Mouse (Mus musculus) kidney, postnatal 0 days (tissue): ENCODE data around the gene Lrrc46. TPM values are rescaled to one million over a fixed set of nuclear protein-coding genes. Genes with fewer than 3 reads are reported as not detected.

Experiments used
- ATAC-seq: fragments of 200-750 bp; cut with Nextera tagmentation; replicated peaks from 2 replicates; pipeline ENCODE4 v1.8.0; 2017; ENCODE audit warnings: low read depth, moderate number of reproducible peaks, moderate TSS enrichment, moderate library complexity; ENCODE audit not compliant: low FRiP score
- DNase-seq: peaks from one replicate; pipeline ENCODE4 v3.0.0-alpha.2; 2016; ENCODE audit warnings: low spot score
- H3K27ac ChIP-seq: fragments of 300-500 bp; sonication (generic); 2 replicates; pipeline ENCODE4 v1.5.1; 2014; ENCODE audit warnings: mild to moderate bottlenecking
- H3K27me3 ChIP-seq: fragments of 300-500 bp; sonication (generic); 2 replicates; pipeline ENCODE4 v1.6.1; 2014; ENCODE audit warnings: low read length, mixed read lengths; ENCODE audit not compliant: insufficient read depth
- H3K36me3 ChIP-seq: fragments of 300-500 bp; sonication (generic); 2 replicates; pipeline ENCODE4 v1.6.1; 2014; ENCODE audit warnings: low read length, mixed read lengths; ENCODE audit not compliant: insufficient read depth
- H3K4me1 ChIP-seq: fragments of 300-500 bp; sonication (generic); replicated peaks from 2 replicates; pipeline ENCODE4 v1.6.1; 2014; ENCODE audit warnings: antibody characterized with exemption, low read length, mixed read lengths; ENCODE audit not compliant: insufficient read depth
- H3K4me2 ChIP-seq: fragments of 300-500 bp; sonication (generic); 2 replicates; pipeline ENCODE4 v1.6.1; 2014; ENCODE audit warnings: mild to moderate bottlenecking, low read length, moderate library complexity, mixed read lengths
- H3K4me3 ChIP-seq: fragments of 300-500 bp; sonication (generic); replicated peaks from 2 replicates; pipeline ENCODE4 v1.5.1; 2014; ENCODE audit warnings: low read depth, low read length
- H3K9ac ChIP-seq: fragments of 300-500 bp; sonication (generic); 2 replicates; pipeline ENCODE4 v1.6.1; 2014; ENCODE audit warnings: low read depth, low read length
- H3K9me3 ChIP-seq: fragments of 300-500 bp; sonication (generic); replicated peaks from 2 replicates; pipeline ENCODE4 v1.6.1; 2016; ENCODE audit warnings: low read length, inconsistent platforms, mixed read lengths
- CTCF ChIP-seq: IDR thresholded peaks from 2 replicates; pipeline ENCODE4 v1.5.1; 2016; ENCODE audit warnings: antibody characterized with exemption, low read depth, mild to moderate bottlenecking, moderate library complexity
- WGBS: fragments of 180-500 bp; shearing (Covaris S2); extraction: QIAGEN DNeasy Blood & Tissue Kit; methylation state at CpG from one replicate; pipeline ENCODE4 v1.1.7; 2014; 5-methylcytosine and 5-hydroxymethylcytosine counted together
- polyA plus RNA-seq: library from polyadenylated mRNA; unstranded; fragments of >200 nt; fragmentation: Nextera tagmentation; extraction: Ambion mirVana; gene quantifications from 2 replicates; pipeline ENCODE4 v1.2.1, GENCODE M21; 2015

Gene Lrrc46
- 1.0 and 1.2 TPM in 2 replicates for polyA plus RNA-seq

GRCm38 (mm10) chr11:97041022-97041899 lies at the start of gene Lrrc46, which contains the start of gene Mrpl10:
TSS of gene Lrrc46 (minus strand) at chr11:97041407.
TSS of gene Mrpl10 (plus strand) at chr11:97041560.
- H3K4me2 ChIP-seq: peak within 1 kb of the TSS; percentile 90
- peak within 1 kb of the TSS; percentile 79 for H3K9ac ChIP-seq
- DNase-seq: peak; percentile 95
- peak within 1 kb of the TSS; percentile 60 for H3K4me3 ChIP-seq
- H3K27me3 ChIP-seq: no peaks in the 10 kb centered on the region
- TF ChIP-seq CTCF: no peak; the same call in 1 of the 2 replicates
- WGBS: under 1% methylated on average over 48 of the region's 48 CpGs
- H3K36me3 ChIP-seq: no peaks in the 10 kb centered on the region; the same call in 1 of the 2 replicates
- 0 out of 2 replicates have a peak, but pooled peaks cover 5% of the 10 kb centered on the region for H3K4me1 ChIP-seq
- peak within 1 kb of the TSS; percentile 60 for H3K27ac ChIP-seq
- peak; percentile 83 for ATAC-seq
- H3K9me3 ChIP-seq: no peaks in the 10 kb centered on the region

DNA sequence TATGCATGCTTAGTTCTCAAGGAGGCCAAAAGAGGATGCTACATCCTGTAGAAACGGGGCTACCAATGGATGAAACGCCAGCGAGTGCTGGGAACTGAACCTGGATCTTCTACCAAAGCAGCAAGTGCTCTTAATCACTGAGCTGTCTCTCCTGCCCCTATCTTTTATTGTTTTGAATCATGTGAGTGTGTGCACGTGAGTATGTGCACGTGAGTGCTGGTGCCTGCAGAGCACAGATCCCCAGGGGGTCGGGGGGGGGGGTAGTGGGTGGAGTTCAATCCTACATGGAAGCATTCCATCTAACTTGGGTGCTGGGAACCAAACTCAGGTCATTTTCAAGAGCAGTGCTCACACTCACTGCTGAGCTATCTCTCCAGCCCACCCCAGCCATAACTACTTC lies 45.2 kb upstream of the Lrrc46 start:
- H3K4me1 ChIP-seq: peaks cover 3% of the 10 kb centered on the region; the same call in 1 of the 2 replicates
- H3K4me3 ChIP-seq: no peak overlapping the region
- H3K27ac ChIP-seq: no peak overlapping the region
- ATAC-seq (no peak), DNase-seq (no peak)
- no peaks in the 10 kb centered on the region for H3K9me3 ChIP-seq
- no peaks in the 10 kb centered on the region for H3K36me3 ChIP-seq
- H3K4me2 ChIP-seq: no peak overlapping the region
- TF ChIP-seq CTCF: no peak
- H3K27me3 ChIP-seq: 0 out of 2 replicates have a peak, but pooled peaks cover 3% of the 10 kb centered on the region
- H3K9ac ChIP-seq: no peak overlapping the region
- 71% methylated on average over 6 of the region's 6 CpGs for WGBS

- peaks cover 3% of the 10 kb centered on the region; the same call in 1 of the 2 replicates for H3K4me1 ChIP-seq
- H3K36me3 ChIP-seq: no peaks in the 10 kb centered on the region
- H3K27ac ChIP-seq: no peak overlapping the region
- H3K9ac ChIP-seq: no peak overlapping the region
- 0 out of 2 replicates have a peak, but pooled peaks cover 3% of the 10 kb centered on the region for H3K27me3 ChIP-seq
- TF ChIP-seq CTCF: no peak
- H3K4me2 ChIP-seq: no peak overlapping the region
- ATAC-seq (no peak), DNase-seq (no peak)
- WGBS: 84% methylated on average over 15 of the region's 15 CpGs
- H3K9me3 ChIP-seq: no peaks in the 10 kb centered on the region
- H3K4me3 ChIP-seq: no peak overlapping the region
Observed at GRCm38 (mm10) chr11:97084821-97085505, 43.8 kb upstream of the Lrrc46 start.

GRCm38 (mm10) chr11:97083401-97084140 lies 42.4 kb upstream of the Lrrc46 start:
- Histone ChIP-seq H3K9me3 (no peaks in the 10 kb centered on the region), H3K36me3 (no peaks in the 10 kb centered on the region), H3K4me1 (peaks cover 3% of the 10 kb centered on the region; the same call in 1 of the 2 replicates), H3K4me2 (peak overlapping the region; percentile 12; the same call in 1 of the 2 replicates), H3K4me3 (no peak overlapping the region), H3K27ac (no peak overlapping the region), H3K27me3 (0 out of 2 replicates have a peak, but pooled peaks cover 3% of the 10 kb centered on the region), H3K9ac (no peak overlapping the region)
- no peak for TF ChIP-seq CTCF
- ATAC-seq (no peak; the same call in 1 of the 2 replicates), DNase-seq (peak; percentile 43)
- WGBS: 13% methylated on average over 22 of the region's 22 CpGs

GRCm38 (mm10) chr11:97082977-97083376 lies 41.8 kb upstream of the Lrrc46 start:
- Histone ChIP-seq H3K4me3 (no peak overlapping the region), H3K36me3 (no peaks in the 10 kb centered on the region), H3K27ac (no peak overlapping the region), H3K4me2 (no peak overlapping the region), H3K4me1 (peaks cover 3% of the 10 kb centered on the region; the same call in 1 of the 2 replicates), H3K27me3 (0 out of 2 replicates have a peak, but pooled peaks cover 3% of the 10 kb centered on the region), H3K9me3 (no peaks in the 10 kb centered on the region), H3K9ac (no peak overlapping the region)
- 33% methylated on average over 11 of the region's 11 CpGs for whole genome bisulfite sequencing
- TF ChIP-seq CTCF: peak; percentile 72
- DNase-seq (peak; percentile 56), ATAC-seq (no peak)
